Mouse (Mus musculus) heart, postnatal 4 days (tissue): ENCODE data around the gene Syndig1. TPM values are rescaled to one million over a fixed set of nuclear protein-coding genes. Genes with fewer than 3 reads are reported as not detected.

Source experiments
- DNase-seq: peaks from one replicate; pipeline ENCODE4 v3.0.0; 2021
- total RNA-seq, 2 experiments: library from RNA; stranded (reverse); gene quantifications; 2 replicates each; pipeline ENCODE4 v1.2.3; 2021

The Syndig1 gene
- total RNA-seq, 2 experiments from 2014 or later, result 0.54 to 0.55 TPM

- no peak for DNase-seq
Measured at GRCm38 (mm10) chr2:149983107-149983506, 154.1 kb downstream of the Syndig1 start.

- DNase-seq, result no peak
Measured at GRCm38 (mm10) chr2:149987610-149988009, 158.6 kb downstream of the Syndig1 start.

- no peak for DNase-seq
Measured at GRCm38 (mm10) chr2:149991506-149991905, 162.5 kb downstream of the Syndig1 start.

GRCm38 (mm10) chr2:149992921-149993320 is 163.9 kb downstream of the Syndig1 start:
- no peak for DNase-seq

- DNase-seq, result no peak
Measured at GRCm38 (mm10) chr2:149996382-149996964, 167.5 kb downstream of the Syndig1 start.

GRCm38 (mm10) chr2:149997657-149998056 is 168.6 kb downstream of the Syndig1 start:
- no peak for DNase-seq

- DNase-seq, result no peak
Measured at GRCm38 (mm10) chr2:149998373-149999108, 169.5 kb downstream of the Syndig1 start.

GRCm38 (mm10) chr2:150000564-150000963 is 171.6 kb downstream of the Syndig1 start:
- no peak for DNase-seq

- DNase-seq, result no peak
Measured at GRCm38 (mm10) chr2:150003499-150003898, 174.5 kb downstream of the Syndig1 start.

- no peak for DNase-seq
Measured at GRCm38 (mm10) chr2:150012787-150013346, 183.9 kb downstream of the Syndig1 start.

- DNase-seq, result no peak
Measured at GRCm38 (mm10) chr2:150013785-150014184, 184.8 kb downstream of the Syndig1 start.

- no peak for DNase-seq
Measured at GRCm38 (mm10) chr2:150016303-150016702, 187.3 kb downstream of the Syndig1 start.

GRCm38 (mm10) chr2:150020706-150021105 is 191.7 kb downstream of the Syndig1 start:
- DNase-seq, result no peak

GRCm38 (mm10) chr2:150023873-150024339 is 194.9 kb downstream of the Syndig1 start:
- DNase-seq, result no peak

GRCm38 (mm10) chr2:150043531-150043930 is 214.5 kb downstream of the Syndig1 start:
- no peak for DNase-seq

Other genes with a start within 250 kb of the Syndig1 start
- gene C530025M09Rik, start 2.0 kb downstream of the Syndig1 start, total RNA-seq, result not detected